ENCODE assay signal across 8 mouse cellular contexts in genomic region chr8:24386462-24386861, GRCm38 (mm10).
A peak's percentile ranks its signal among the peaks of the same experiment; 100 is the strongest.
DNase-seq lines count a peak whose midpoint lies in the region; ATAC-seq and TF ChIP-seq lines count a peak whose summit lies in the region.

No protein-coding gene starts in this region.

- no peaks in the 10 kb centered on the region for H3K36me3 ChIP-seq in CH12.LX (replicated peaks in 1 of 2; ENCODE audit: control insufficient read depth in 1 of 2, insufficient read depth in 1 of 2, low read length in 1 of 2)

- DNase-seq in CH12.LX (ENCODE audit: extremely low read depth), result peak; percentile 44
- peak; percentile 65 to 90 for DNase-seq in adrenal gland, adult (ENCODE audit: inconsistent age in 2 of 2, low spot score in 1 of 2)
- peak; percentile 62 for DNase-seq in embryo, embryonic 11.5 days (ENCODE audit: low read depth, low spot score)
- peak; percentile 72 to 84 for DNase-seq in layer of hippocampus, adult 2 months (ENCODE audit: low spot score in 2 of 2)
- DNase-seq in lung, postnatal 25 days (ENCODE audit: low spot score), result peak; percentile 64
- DNase-seq in right cerebral cortex, postnatal 10 days (ENCODE audit: low spot score in 2 of 2), result peak; percentile 69 to 85

- peak; percentile 42; the same call in 1 of the 2 replicates for ATAC-seq in granulocyte monocyte progenitor cell, adult 5-6 weeks (replicated peaks; ENCODE audit: poor library complexity, severe bottlenecking)
- no peak for ATAC-seq in activated CD4-positive, CD25-positive, alpha-beta regulatory T cell, adult 4 months

- dilution Hi-C loops in CH12.LX (cut with MboI; ENCODE audit: extremely low pct_ligation_motif_present, extremely low pct_unique_long_range_greater_than_20kb, low sequenced_read_pairs), result no loop called here

- peak; percentile 44 for TF ChIP-seq RAD21 in CH12.LX (IDR thresholded peaks at IDR 0.05; ENCODE audit: low read depth, low read length)

- H3K4me3 ChIP-seq in CH12.LX (replicated peaks in 1 of 3; ENCODE audit: low read depth in 2 of 3, low read length in 2 of 3, poor library complexity in 1 of 3), result no peak overlapping the region
- H3K4me3 ChIP-seq in layer of hippocampus, adult 2 months, result no peak overlapping the region

- H3K4me1 ChIP-seq in CH12.LX (ENCODE audit: control insufficient read depth in 1 of 2, insufficient read depth in 2 of 2), result no peaks in the 10 kb centered on the region

- no peak for TF ChIP-seq POLR2A in CH12.LX (IDR thresholded peaks at IDR 0.05; ENCODE audit: low read depth, low read length)

- H3K9ac ChIP-seq in CH12.LX (ENCODE audit: insufficient read depth, low read depth), result no peak overlapping the region

- TF ChIP-seq CTCF in CH12.LX (conservative IDR thresholded peaks at IDR 0.05 in 1 of 2, IDR thresholded peaks at IDR 0.05 in 1 of 2; ENCODE audit: low read depth in 2 of 2, low read length in 2 of 2), result peak; percentile 36 to 65; a peak in 3 of 4 replicates
- peak; percentile 94 for TF ChIP-seq CTCF in layer of hippocampus, adult 2 months (conservative IDR thresholded peaks at IDR 0.05)

- H3K4me2 ChIP-seq in CH12.LX (ENCODE audit: insufficient read depth, low read depth, poor library complexity, severe bottlenecking), result no peak overlapping the region

- H3K27me3 ChIP-seq in CH12.LX (replicated peaks), result peaks cover 2% of the 10 kb centered on the region

- H3K27ac ChIP-seq in CH12.LX (ENCODE audit: insufficient read depth, low read depth), result no peak overlapping the region
- H3K27ac ChIP-seq in layer of hippocampus, adult 2 months, result no peak overlapping the region

- TF ChIP-seq EP300 in CH12.LX (IDR thresholded peaks at IDR 0.05; ENCODE audit: low read length), result no peak

- no peaks in the 10 kb centered on the region for H3K9me3 ChIP-seq in CH12.LX (replicated peaks; ENCODE audit: low read length)

- no peaks in the 10 kb centered on the region for H3K79me2 ChIP-seq in CH12.LX (replicated peaks; ENCODE audit: control insufficient read depth, extremely low read depth, insufficient read depth, poor library complexity, severe bottlenecking)

- in situ Hi-C loops in CH12.LX (cut with MboI; ENCODE audit: low pct_ligation_motif_present, low pct_unique_long_range_greater_than_20kb, low sequenced_read_pairs), result no loop called here

TF ChIP-seq in CH12.LX, 34 proteins besides CTCF, POLR2A, EP300 and RAD21:
- TF ChIP-seq UBTF (IDR thresholded peaks at IDR 0.05; ENCODE audit: low read depth, low read length) (no peak), MYC (IDR thresholded peaks at IDR 0.05; ENCODE audit: low read depth, low read length) (0 out of 2 replicates have a peak, but pooled peaks have one; percentile 61), IRF4 (IDR thresholded peaks at IDR 0.05; ENCODE audit: low read depth, low read length) (peak; percentile 77), SMC3 (IDR thresholded peaks at IDR 0.05; ENCODE audit: low read depth, low read length) (peak; percentile 39), TCF12 (IDR thresholded peaks at IDR 0.05; ENCODE audit: low read depth, low read length) (no peak), MAX (IDR thresholded peaks at IDR 0.05; ENCODE audit: low read length) (0 out of 2 replicates have a peak, but pooled peaks have one; percentile 23)
